Mouse (Mus musculus) gastrocnemius, postnatal 36 days (tissue): ENCODE results near the gene Alg14. TPM values are rescaled to one million over a fixed set of nuclear protein-coding genes. Genes with fewer than 3 reads are reported as not detected.

Experiments
- DNase-seq, 2 experiments: peaks; one replicate each; pipeline ENCODE4 v3.0.0; 2022
- intact Hi-C: fragments of 180-260 bp; cut with DNase I; formaldehyde crosslinking; loops from one replicate; pipeline ENCODE4 v1.15.1; 2025
- total RNA-seq, 2 experiments: library from RNA; stranded (reverse); gene quantifications; 2 replicates each; pipeline ENCODE4 v1.2.3; 2021

Alg14 gene
- total RNA-seq, 2 experiments from 2014 or later = 7.0 to 8.7 TPM

- DNase-seq = no peak
- intact Hi-C loops = no loop called here
Measured at GRCm38 (mm10) chr3:121357030-121357429, 65.5 kb downstream of the Alg14 start.

- DNase-seq = no peak
- intact Hi-C loops = no loop called here
Measured at GRCm38 (mm10) chr3:121358285-121358684, 66.7 kb downstream of the Alg14 start.

- intact Hi-C loops = no loop called here
Measured at GRCm38 (mm10) chr3:121358850-121359249, 67.3 kb downstream of the Alg14 start.

GRCm38 (mm10) chr3:121359272-121359671, 67.7 kb downstream of the Alg14 start:
- no peak for DNase-seq
- intact Hi-C loops = no loop called here

More at GRCm38 (mm10) chr3:121358850-121359249, 67.3 kb downstream of the Alg14 start:
- DNase-seq = no peak

GRCm38 (mm10) chr3:121362002-121362401, 70.4 kb downstream of the Alg14 start:
- DNase-seq = no peak
- intact Hi-C loops = no loop called here

- DNase-seq = no peak
- intact Hi-C loops = no loop called here
Measured at GRCm38 (mm10) chr3:121364388-121364787, 72.8 kb downstream of the Alg14 start.

GRCm38 (mm10) chr3:121365131-121365530, 73.6 kb downstream of the Alg14 start:
- intact Hi-C loops = no loop called here
- no peak for DNase-seq

- intact Hi-C loops = no loop called here
- DNase-seq = no peak
Measured at GRCm38 (mm10) chr3:121368616-121369015, 77.0 kb downstream of the Alg14 start.

- DNase-seq = no peak
- intact Hi-C loops = no loop called here
Measured at GRCm38 (mm10) chr3:121369517-121369916, 77.9 kb downstream of the Alg14 start.

- intact Hi-C loops = no loop called here
- DNase-seq = no peak
Measured at GRCm38 (mm10) chr3:121370301-121370700, 78.7 kb downstream of the Alg14 start.

GRCm38 (mm10) chr3:121370830-121371526, 79.4 kb downstream of the Alg14 start:
- no peak for DNase-seq
- intact Hi-C loops = no loop called here

GRCm38 (mm10) chr3:121371527-121372220, 80.1 kb downstream of the Alg14 start:
- no peak for DNase-seq
- intact Hi-C loops = no loop called here

- intact Hi-C loops = no loop called here
- DNase-seq = no peak
Measured at GRCm38 (mm10) chr3:121373897-121374441, 82.4 kb downstream of the Alg14 start.

GRCm38 (mm10) chr3:121375541-121376129, 84.1 kb downstream of the Alg14 start:
- DNase-seq = no peak
- intact Hi-C loops = no loop called here

- intact Hi-C loops = no loop called here
- no peak for DNase-seq
Measured at GRCm38 (mm10) chr3:121378708-121379612, 87.4 kb downstream of the Alg14 start.

GRCm38 (mm10) chr3:121379699-121380098, 88.1 kb downstream of the Alg14 start:
- no peak for DNase-seq
- intact Hi-C loops = loop anchor here (5.0 kb wide), 1 partner anchor 38 kb away; no protein-coding TSS in a partner anchor

GRCm38 (mm10) chr3:121387471-121388009, 96.0 kb downstream of the Alg14 start:
- intact Hi-C loops = no loop called here

GRCm38 (mm10) chr3:121389366-121389765, 97.8 kb downstream of the Alg14 start:
- no peak for DNase-seq
- intact Hi-C loops = no loop called here

More at GRCm38 (mm10) chr3:121387471-121388009, 96.0 kb downstream of the Alg14 start:
- DNase-seq = no peak

GRCm38 (mm10) chr3:121389860-121390530, 98.4 kb downstream of the Alg14 start:
- DNase-seq = peak in 1 of 2 experiments; percentile 24
- intact Hi-C loops = no loop called here
